ENCODE assay signal across 8 mouse cellular contexts in genomic region chr4:57955544-57955958, GRCm38 (mm10). TPM values are rescaled to one million over a fixed set of nuclear protein-coding genes. Genes with fewer than 3 reads are reported as not detected.
DNase-seq lines count a peak whose midpoint lies in the region; ATAC-seq and TF ChIP-seq lines count a peak whose summit lies in the region.

No protein-coding gene starts in this region.

- ATAC-seq in CD4-positive, CD25-positive, alpha-beta regulatory T cell, adult 4 months, result peak; percentile 32
- ATAC-seq in heart, embryonic 13.5 days (ENCODE audit: extremely low read depth, insufficient number of reproducible peaks, low FRiP score, low TSS enrichment), result no peak
- peak; percentile 13 for ATAC-seq in kidney, postnatal 0 days (replicated peaks; ENCODE audit: low FRiP score, low read depth)
- ATAC-seq in liver, embryonic 15.5 days (ENCODE audit: insufficient read depth), result peak; percentile 14
- ATAC-seq in neural tube, embryonic 15.5 days (ENCODE audit: low FRiP score), result peak; percentile 43

- peak overlapping the region; percentile 94 for H3K9ac ChIP-seq in heart, embryonic 13.5 days
- H3K9ac ChIP-seq in kidney, postnatal 0 days (ENCODE audit: low read depth, low read length), result peak overlapping the region; percentile 87
- peak overlapping the region; percentile 74 for H3K9ac ChIP-seq in liver, embryonic 15.5 days
- peak overlapping the region; percentile 74 for H3K9ac ChIP-seq in neural tube, embryonic 15.5 days (replicated peaks)

- WGBS in heart, embryonic 13.5 days, result under 1% methylated on average over 25 of the region's 25 CpGs
- WGBS in kidney, postnatal 0 days, result under 1% methylated on average over 25 of the region's 25 CpGs
- under 1% methylated on average over 25 of the region's 25 CpGs for WGBS in liver, embryonic 15.5 days (ENCODE audit: insufficient replicate concordance)
- WGBS in neural tube, embryonic 15.5 days, result under 1% methylated on average over 25 of the region's 25 CpGs

- H3K4me3 ChIP-seq in erythroblast, embryonic 14.5 days (replicated peaks), result peak overlapping the region; percentile 89
- peak overlapping the region; percentile 92 for H3K4me3 ChIP-seq in heart, embryonic 13.5 days
- H3K4me3 ChIP-seq in kidney, postnatal 0 days (replicated peaks; ENCODE audit: low read depth, low read length), result peak overlapping the region; percentile 81
- peak overlapping the region; percentile 88 for H3K4me3 ChIP-seq in liver, embryonic 15.5 days (replicated peaks)
- H3K4me3 ChIP-seq in neural tube, embryonic 15.5 days (replicated peaks), result peak overlapping the region; percentile 65

- H3K4me1 ChIP-seq in erythroblast, embryonic 14.5 days (ENCODE audit: control insufficient read depth), result peaks cover 57% of the 10 kb centered on the region
- H3K4me1 ChIP-seq in heart, embryonic 13.5 days, result peaks cover 32% of the 10 kb centered on the region
- peaks cover 14% of the 10 kb centered on the region for H3K4me1 ChIP-seq in kidney, postnatal 0 days (replicated peaks; ENCODE audit: insufficient read depth, low read length)
- H3K4me1 ChIP-seq in liver, embryonic 15.5 days (replicated peaks), result peaks cover 49% of the 10 kb centered on the region
- H3K4me1 ChIP-seq in neural tube, embryonic 15.5 days, result peaks cover 33% of the 10 kb centered on the region

- DNase-seq in adrenal gland, postnatal 4 days (ENCODE audit: low spot score in 2 of 2), result peak; percentile 48 to 51
- peak; percentile 71 for DNase-seq in kidney, postnatal 0 days (ENCODE audit: low spot score)
- peak; percentile 56 to 62 for DNase-seq in thymus, postnatal 10 days (ENCODE audit: low spot score in 2 of 2)

- H3K27ac ChIP-seq in heart, embryonic 13.5 days (replicated peaks), result peak overlapping the region; percentile 99
- H3K27ac ChIP-seq in kidney, postnatal 0 days, result peak overlapping the region; percentile 96
- peak overlapping the region; percentile 98 for H3K27ac ChIP-seq in liver, embryonic 15.5 days (replicated peaks)
- peak overlapping the region; percentile 85 for H3K27ac ChIP-seq in neural tube, embryonic 15.5 days (replicated peaks)

- peaks cover 5% of the 10 kb centered on the region for H3K27me3 ChIP-seq in erythroblast, embryonic 14.5 days (ENCODE audit: control insufficient read depth)
- no peaks in the 10 kb centered on the region for H3K27me3 ChIP-seq in heart, embryonic 13.5 days (replicated peaks)
- H3K27me3 ChIP-seq in kidney, postnatal 0 days (ENCODE audit: insufficient read depth, low read length), result no peaks in the 10 kb centered on the region
- peaks cover 11% of the 10 kb centered on the region; the same call in 1 of the 2 replicates for H3K27me3 ChIP-seq in liver, embryonic 15.5 days
- 0 out of 2 replicates have a peak, but pooled peaks cover 7% of the 10 kb centered on the region for H3K27me3 ChIP-seq in neural tube, embryonic 15.5 days (replicated peaks)

- H3K36me3 ChIP-seq in erythroblast, embryonic 14.5 days (ENCODE audit: control insufficient read depth), result peaks cover 32% of the 10 kb centered on the region
- H3K36me3 ChIP-seq in heart, embryonic 13.5 days, result peaks cover 21% of the 10 kb centered on the region
- H3K36me3 ChIP-seq in kidney, postnatal 0 days (ENCODE audit: insufficient read depth, low read length), result peaks cover 12% of the 10 kb centered on the region; the same call in 1 of the 2 replicates
- peaks cover 28% of the 10 kb centered on the region for H3K36me3 ChIP-seq in liver, embryonic 15.5 days (replicated peaks)
- peaks cover 13% of the 10 kb centered on the region for H3K36me3 ChIP-seq in neural tube, embryonic 15.5 days

- TF ChIP-seq CTCF in kidney, postnatal 0 days (IDR thresholded peaks at IDR 0.05; ENCODE audit: low read depth), result peak; percentile 20; the same call in 1 of the 2 replicates

- peak overlapping the region; percentile 84 for H3K4me2 ChIP-seq in heart, embryonic 13.5 days
- H3K4me2 ChIP-seq in kidney, postnatal 0 days (ENCODE audit: low read length), result peak overlapping the region; percentile 72
- H3K4me2 ChIP-seq in liver, embryonic 15.5 days, result peak overlapping the region; percentile 93
- peak overlapping the region; percentile 83 for H3K4me2 ChIP-seq in neural tube, embryonic 15.5 days

- H3K9me3 ChIP-seq in erythroblast, embryonic 14.5 days (ENCODE audit: control insufficient read depth, low read length), result peaks cover 9% of the 10 kb centered on the region
- H3K9me3 ChIP-seq in heart, embryonic 13.5 days, result no peaks in the 10 kb centered on the region; the same call in 1 of the 2 replicates
- H3K9me3 ChIP-seq in kidney, postnatal 0 days (replicated peaks; ENCODE audit: low read length), result no peaks in the 10 kb centered on the region
- no peaks in the 10 kb centered on the region for H3K9me3 ChIP-seq in liver, embryonic 15.5 days (replicated peaks)
- H3K9me3 ChIP-seq in neural tube, embryonic 15.5 days (replicated peaks), result no peaks in the 10 kb centered on the region

RNA-seq across cellular contexts. Expression of gene Txn1, which starts 0.7 kb away (rescaled TPM):
- polyA plus RNA-seq in CD4-positive, CD25-positive, alpha-beta regulatory T cell, adult 4 months (2017; shearing (Covaris generic)), result 100 to 1,000 TPM in 1 of 2 experiments, 10 to 100 TPM in 1; 96.6 to 129 TPM
- 100 to 1,000 TPM; 263 to 266 TPM for total RNA-seq in adrenal gland, postnatal 4 days (2021)
- polyA plus RNA-seq in erythroblast, embryonic 14.5 days (2012), result 2.1 and 2.8 TPM in 2 replicates
- 292 and 318 TPM in 2 replicates for polyA plus RNA-seq in heart, embryonic 13.5 days (2015; fragmentation: Nextera tagmentation; extraction: Ambion mirVana)
- polyA plus RNA-seq in kidney, postnatal 0 days (2015; fragmentation: Nextera tagmentation; extraction: Ambion mirVana), result 483 and 497 TPM in 2 replicates
- polyA plus RNA-seq in liver, embryonic 15.5 days (2015; fragmentation: Nextera tagmentation; extraction: Ambion mirVana), result 183 and 207 TPM in 2 replicates
- 325 and 355 TPM in 2 replicates for polyA plus RNA-seq in neural tube, embryonic 15.5 days (2015; fragmentation: Nextera tagmentation; extraction: Ambion mirVana)

RNA-seq across cellular contexts. Expression of gene D630039A03Rik, which starts 39.5 kb away (rescaled TPM):
- 10 to 100 TPM in 1 of 2 experiments, 1 to 10 TPM in 1; 9.2 to 13.9 TPM for polyA plus RNA-seq in CD4-positive, CD25-positive, alpha-beta regulatory T cell, adult 4 months (2017; shearing (Covaris generic))
- 10 to 100 TPM; 10.1 to 10.2 TPM for total RNA-seq in adrenal gland, postnatal 4 days (2021)
- polyA plus RNA-seq in erythroblast, embryonic 14.5 days (2012), result not detected in 2 replicates
- polyA plus RNA-seq in heart, embryonic 13.5 days (2015; fragmentation: Nextera tagmentation; extraction: Ambion mirVana), result 0.15 and 0.24 TPM in 2 replicates
- polyA plus RNA-seq in kidney, postnatal 0 days (2015; fragmentation: Nextera tagmentation; extraction: Ambion mirVana), result 2.3 and 2.7 TPM in 2 replicates
- 0.13 and 0.28 TPM in 2 replicates for polyA plus RNA-seq in liver, embryonic 15.5 days (2015; fragmentation: Nextera tagmentation; extraction: Ambion mirVana)
- polyA plus RNA-seq in neural tube, embryonic 15.5 days (2015; fragmentation: Nextera tagmentation; extraction: Ambion mirVana), result 0.36 and 0.74 TPM in 2 replicates

RNA-seq across cellular contexts. Expression of gene Txndc8, which starts 53.4 kb away (rescaled TPM):
- polyA plus RNA-seq in CD4-positive, CD25-positive, alpha-beta regulatory T cell, adult 4 months (2017; shearing (Covaris generic)), result not detected
- total RNA-seq in adrenal gland, postnatal 4 days (2021), result not detected
- not detected in 2 replicates for polyA plus RNA-seq in erythroblast, embryonic 14.5 days (2012)
- polyA plus RNA-seq in heart, embryonic 13.5 days (2015; fragmentation: Nextera tagmentation; extraction: Ambion mirVana), result not detected in 2 replicates
- not detected in 2 replicates for polyA plus RNA-seq in kidney, postnatal 0 days (2015; fragmentation: Nextera tagmentation; extraction: Ambion mirVana)
- not detected in 2 replicates for polyA plus RNA-seq in liver, embryonic 15.5 days (2015; fragmentation: Nextera tagmentation; extraction: Ambion mirVana)
- polyA plus RNA-seq in neural tube, embryonic 15.5 days (2015; fragmentation: Nextera tagmentation; extraction: Ambion mirVana), result not detected in 2 replicates

Comparison
In these comparisons a context has a peak if more than half of its experiments do, and no peak if none do; other contexts are left out.
1. RNA of gene Txn1, which starts 0.7 kb away (polyA plus RNA-seq): 483 to 497 TPM in kidney, postnatal 0 days, 325 to 355 TPM in neural tube, embryonic 15.5 days, 292 to 318 TPM in heart, embryonic 13.5 days, 183 to 207 TPM in liver, embryonic 15.5 days and 96.6 to 129 TPM in CD4-positive, CD25-positive, alpha-beta regulatory T cell, adult 4 months; 2.1 to 2.8 TPM in erythroblast, embryonic 14.5 days; every median in the first group is over 10 times any median in the second.
2. Peak in every context shown above with its lines, with median percentiles within 50 percentile points of each other: DNase-seq, H3K4me3 ChIP-seq, H3K27ac ChIP-seq, H3K4me2 ChIP-seq and H3K9ac ChIP-seq.